Mouse (Mus musculus) hindbrain, embryonic 11.5 days (tissue): ENCODE results near the gene Rsph14. TPM values are rescaled to one million over a fixed set of nuclear protein-coding genes. Genes with fewer than 3 reads are reported as not detected.
"Not testable (repeated sequence)": the region's sequence is repeated elsewhere in the genome, so short reads cannot be mapped to it uniquely, and the experiment has no call there.

Experiments
- ATAC-seq: fragments of 200-750 bp; cut with Nextera tagmentation; 2 replicates; pipeline ENCODE4 v1.8.0; 2017; ENCODE audit warnings: mild to moderate bottlenecking, moderate TSS enrichment, moderate library complexity; ENCODE audit not compliant: low FRiP score
- DNase-seq: peaks from one replicate; pipeline ENCODE4 v3.0.0-alpha.2; 2015; ENCODE audit warnings: low spot score
- H3K27ac ChIP-seq: fragments of 300-500 bp; sonication (generic); 2 replicates; pipeline ENCODE4 v1.5.1; 2014; ENCODE audit warnings: mild to moderate bottlenecking, low read depth, low read length
- H3K27me3 ChIP-seq: fragments of 300-500 bp; sonication (generic); 2 replicates; pipeline ENCODE4 v1.6.1; 2014; ENCODE audit warnings: mild to moderate bottlenecking, low read length, moderate library complexity, mixed read lengths; ENCODE audit not compliant: control insufficient read depth, insufficient read depth
- H3K36me3 ChIP-seq: fragments of 300-500 bp; sonication (generic); 2 replicates; pipeline ENCODE4 v1.6.1; 2014; ENCODE audit warnings: mild to moderate bottlenecking, low read length, moderate library complexity, mixed read lengths; ENCODE audit not compliant: control insufficient read depth, insufficient read depth
- H3K4me1 ChIP-seq: fragments of 300-500 bp; sonication (generic); replicated peaks from 2 replicates; pipeline ENCODE4 v1.6.1; 2014; ENCODE audit warnings: low read length, mixed read lengths; ENCODE audit not compliant: control insufficient read depth, insufficient read depth
- H3K4me2 ChIP-seq: fragments of 300-500 bp; sonication (generic); replicated peaks from 2 replicates; pipeline ENCODE4 v1.6.1; 2014; ENCODE audit warnings: mild to moderate bottlenecking, low read depth, low read length
- H3K4me3 ChIP-seq: fragments of 300-500 bp; sonication (generic); 2 replicates; pipeline ENCODE4 v1.5.1; 2014; ENCODE audit warnings: low read depth, low read length
- H3K9ac ChIP-seq: fragments of 300-500 bp; sonication (generic); 2 replicates; pipeline ENCODE4 v1.6.1; 2014; ENCODE audit warnings: low read depth, low read length
- H3K9me3 ChIP-seq: fragments of 300-500 bp; sonication (generic); 2 replicates; pipeline ENCODE4 v1.6.1; 2016; ENCODE audit warnings: low read length; ENCODE audit not compliant: control insufficient read depth
- WGBS: fragments of 180-500 bp; shearing (Covaris S2); extraction: QIAGEN DNeasy Blood & Tissue Kit; methylation state at CpG from one replicate; pipeline ENCODE4 v1.1.7; 2014; 5-methylcytosine and 5-hydroxymethylcytosine counted together
- polyA plus RNA-seq: library from polyadenylated mRNA; unstranded; fragments of >200 nt; fragmentation: Nextera tagmentation; extraction: Ambion mirVana; gene quantifications from 2 replicates; pipeline ENCODE4 v1.2.1, GENCODE M21; 2014

Rsph14 gene
- polyA plus RNA-seq, 1 experiment from 2014 or later, result 0.15 TPM

DNA sequence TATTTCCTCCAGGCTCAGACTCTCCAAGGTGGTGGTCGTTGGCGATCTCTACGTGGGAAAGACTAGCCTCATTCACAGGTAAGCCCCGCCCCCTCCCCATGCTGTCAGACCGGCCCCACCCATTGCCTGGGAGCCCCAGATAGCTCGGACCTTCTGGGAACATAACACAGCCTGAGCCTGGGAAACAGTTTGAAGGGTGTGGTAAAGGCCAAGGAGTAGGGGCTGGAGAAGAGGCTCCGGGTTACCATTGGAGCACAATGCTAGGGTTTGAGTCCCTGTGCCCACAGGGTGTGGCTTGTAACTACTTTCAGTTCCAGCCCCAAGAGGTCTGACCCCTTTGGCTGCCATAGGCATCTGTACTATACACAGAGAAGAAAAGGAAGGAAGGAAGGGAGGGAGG is 12.1 kb upstream of the Rsph14 start:
- H3K4me3 ChIP-seq, result no peak overlapping the region
- H3K9ac ChIP-seq, result no peak overlapping the region
- no peak for DNase-seq
- H3K4me2 ChIP-seq, result no peak overlapping the region
- no peaks in the 10 kb centered on the region for H3K9me3 ChIP-seq
- no peaks in the 10 kb centered on the region for H3K27me3 ChIP-seq
- no peaks in the 10 kb centered on the region for H3K36me3 ChIP-seq
- H3K4me1 ChIP-seq, result no peaks in the 10 kb centered on the region
- 34% methylated on average over 7 of the region's 7 CpGs for WGBS
- no peak for ATAC-seq
- H3K27ac ChIP-seq, result no peak overlapping the region

DNA sequence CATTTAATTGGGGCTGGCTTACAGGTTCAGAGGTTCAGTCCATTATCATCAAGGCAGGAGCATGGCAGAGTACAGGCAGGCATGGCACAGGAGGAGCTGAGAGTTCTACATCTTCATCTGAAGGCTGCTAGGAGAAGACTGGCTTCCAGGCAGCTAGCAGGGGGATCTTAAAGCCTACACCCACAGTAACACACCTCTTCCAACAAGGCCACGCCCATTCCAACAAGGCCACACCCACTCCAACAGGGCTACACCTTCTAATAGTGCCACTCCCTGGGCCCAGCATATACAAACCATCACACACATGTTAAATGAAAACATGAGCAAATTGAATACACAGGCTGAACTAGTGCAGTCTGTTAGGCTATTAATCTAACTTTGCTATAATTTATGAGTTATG is 9.7 kb upstream of the Rsph14 start:
- 17% methylated on average over 1 of the region's 1 CpGs for whole genome bisulfite sequencing
- not testable (repeated sequence) for DNase-seq

DNA sequence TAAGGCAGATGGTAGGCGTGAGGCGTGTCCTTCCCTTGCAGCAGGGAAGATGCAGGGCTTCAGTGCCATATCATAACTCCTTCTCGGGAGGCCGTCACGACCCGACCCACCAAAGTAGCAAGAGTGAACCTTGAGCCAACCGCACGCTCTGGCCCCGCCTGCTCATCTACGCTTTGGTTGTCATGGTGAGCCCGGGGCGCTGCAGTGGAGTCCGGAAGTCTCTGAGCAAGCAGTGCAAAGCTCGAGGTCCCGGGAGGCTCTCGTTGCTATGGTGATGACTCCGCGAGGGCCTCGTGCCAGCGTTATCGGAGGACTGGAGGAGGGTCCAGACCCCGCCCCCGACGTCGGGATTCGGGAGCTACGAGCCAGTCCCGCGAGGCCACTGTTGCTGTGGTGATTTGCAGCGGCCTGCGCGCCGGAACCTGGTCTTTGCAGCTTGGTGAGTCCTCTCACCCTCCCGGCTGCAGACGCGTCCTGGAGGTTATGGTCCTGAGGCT is 4.5 kb upstream of the Rsph14 start, which contains the start of gene Rab36:
Gene Rab36 (plus strand): TSS at position 176 of the 497 bp plus-strand sequence.
- Histone ChIP-seq H3K9ac (peak within 1 kb of the TSS; percentile 51), H3K27me3 (no peaks in the 10 kb centered on the region), H3K36me3 (no peaks in the 10 kb centered on the region), H3K27ac (peak within 1 kb of the TSS; percentile 86), H3K4me1 (peaks cover 6% of the 10 kb centered on the region; the same call in 1 of the 2 replicates), H3K4me2 (peak within 1 kb of the TSS; percentile 52), H3K9me3 (no peaks in the 10 kb centered on the region), H3K4me3 (peak within 1 kb of the TSS; percentile 35)
- DNase-seq, result peak; percentile 100
- under 1% methylated on average over 36 of the region's 36 CpGs for WGBS
- ATAC-seq, result peak; percentile 96

More for the DNA sequence above, 9.7 kb upstream of the Rsph14 start:
- H3K4me3 ChIP-seq, H3K9me3 ChIP-seq, H3K27me3 ChIP-seq, H3K4me1 ChIP-seq, ATAC-seq, H3K9ac ChIP-seq, H3K36me3 ChIP-seq, H3K27ac ChIP-seq, H3K4me2 ChIP-seq: not testable (repeated sequence)

DNA sequence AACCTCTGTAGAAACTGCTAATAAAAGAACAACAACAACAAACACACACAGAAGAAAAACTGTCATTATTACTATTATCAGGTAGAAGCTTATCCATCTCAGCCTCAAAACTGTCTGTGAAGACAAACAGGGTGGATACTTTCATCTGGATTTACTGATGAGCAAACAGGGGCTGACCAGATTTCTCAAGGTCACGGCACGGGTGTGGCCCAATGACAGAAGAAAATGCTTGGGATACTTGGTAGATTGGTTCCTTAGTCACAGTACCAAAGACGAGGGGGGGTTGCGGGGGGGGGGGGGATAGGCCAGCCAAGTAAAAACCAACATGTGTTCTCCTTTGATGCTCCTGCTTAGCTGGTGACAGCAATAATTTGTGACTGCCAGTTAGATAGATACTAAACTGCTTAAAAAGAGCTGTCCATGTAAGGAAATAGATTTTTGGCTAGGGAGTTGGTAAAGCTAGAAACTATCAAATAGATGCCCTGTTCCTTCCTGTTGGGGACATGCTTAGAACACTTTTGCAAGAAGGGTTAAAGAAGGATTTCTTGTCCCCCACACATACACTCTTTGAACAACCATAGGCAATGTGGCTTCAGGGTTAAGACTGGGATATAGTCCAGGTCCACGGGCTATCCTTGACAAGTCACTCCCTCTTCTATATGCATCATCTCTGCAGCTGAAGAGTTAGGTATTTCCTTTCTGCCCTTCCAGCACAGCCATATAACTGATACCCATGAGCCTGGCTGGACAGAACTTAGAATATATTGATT is 856 bp downstream of the Rsph14 start:
- no peak overlapping the region for H3K4me3 ChIP-seq
- no peak overlapping the region for H3K27ac ChIP-seq
- no peaks in the 10 kb centered on the region for H3K4me1 ChIP-seq
- ATAC-seq (no peak), DNase-seq (no peak)
- WGBS, result 73% methylated on average over 4 of the region's 5 CpGs
- no peaks in the 10 kb centered on the region for H3K36me3 ChIP-seq
- H3K4me2 ChIP-seq, result no peak overlapping the region
- no peak overlapping the region for H3K9ac ChIP-seq
- H3K9me3 ChIP-seq, result no peaks in the 10 kb centered on the region
- no peaks in the 10 kb centered on the region for H3K27me3 ChIP-seq

DNA sequence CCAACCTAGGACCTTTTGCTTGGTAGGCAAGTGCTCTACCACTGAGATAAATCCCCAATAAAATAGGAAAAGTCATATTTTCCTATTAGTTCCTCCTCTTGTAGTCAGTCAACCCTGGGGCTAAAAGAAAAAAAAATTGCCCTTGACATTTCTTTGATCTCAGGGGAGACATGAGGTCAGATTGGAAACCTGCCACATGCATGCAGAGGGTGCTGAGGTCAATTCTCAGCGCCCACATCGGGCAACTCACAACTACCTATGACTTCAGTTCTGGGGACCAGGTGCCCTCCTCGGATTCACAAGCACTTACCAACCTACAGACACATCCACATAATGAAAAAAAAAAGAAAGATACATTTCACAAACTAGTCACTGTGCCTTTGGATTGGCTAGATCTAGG is 2.2 kb downstream of the Rsph14 start:
- no peaks in the 10 kb centered on the region for H3K27me3 ChIP-seq
- DNase-seq (no peak), ATAC-seq (no peak)
- no peak overlapping the region for H3K4me2 ChIP-seq
- WGBS, result 87% methylated on average over 3 of the region's 3 CpGs
- no peak overlapping the region for H3K27ac ChIP-seq
- no peaks in the 10 kb centered on the region for H3K9me3 ChIP-seq
- H3K4me3 ChIP-seq, result no peak overlapping the region
- H3K4me1 ChIP-seq, result no peaks in the 10 kb centered on the region
- no peak overlapping the region for H3K9ac ChIP-seq
- no peaks in the 10 kb centered on the region for H3K36me3 ChIP-seq

DNA sequence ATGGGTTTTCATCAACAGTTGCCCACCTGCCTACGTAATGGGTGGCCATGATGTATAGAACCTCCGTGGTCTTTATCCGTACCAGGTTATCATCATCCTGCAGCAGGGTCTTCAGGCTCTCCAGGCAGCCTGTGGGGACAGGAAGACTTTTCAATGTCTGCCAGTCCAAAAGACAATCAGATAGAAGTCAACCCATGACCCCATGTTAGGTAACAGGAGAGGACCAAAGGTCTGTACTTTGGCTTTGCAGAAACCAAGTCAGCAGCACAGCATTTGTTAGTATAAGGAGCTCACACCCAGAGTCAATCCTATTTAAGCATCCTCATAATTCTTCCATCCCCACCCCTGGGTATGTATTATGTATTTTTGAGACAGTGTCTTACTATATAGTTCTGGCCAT is 2.7 kb downstream of the Rsph14 start:
- 96% methylated on average over 3 of the region's 3 CpGs for WGBS
- H3K9ac ChIP-seq, result no peak overlapping the region
- no peak overlapping the region for H3K4me2 ChIP-seq
- ATAC-seq, result no peak
- H3K27me3 ChIP-seq, result no peaks in the 10 kb centered on the region
- H3K36me3 ChIP-seq, result no peaks in the 10 kb centered on the region
- H3K4me1 ChIP-seq, result no peaks in the 10 kb centered on the region
- no peak overlapping the region for H3K27ac ChIP-seq
- H3K4me3 ChIP-seq, result no peak overlapping the region
- DNase-seq, result no peak
- no peaks in the 10 kb centered on the region for H3K9me3 ChIP-seq

DNA sequence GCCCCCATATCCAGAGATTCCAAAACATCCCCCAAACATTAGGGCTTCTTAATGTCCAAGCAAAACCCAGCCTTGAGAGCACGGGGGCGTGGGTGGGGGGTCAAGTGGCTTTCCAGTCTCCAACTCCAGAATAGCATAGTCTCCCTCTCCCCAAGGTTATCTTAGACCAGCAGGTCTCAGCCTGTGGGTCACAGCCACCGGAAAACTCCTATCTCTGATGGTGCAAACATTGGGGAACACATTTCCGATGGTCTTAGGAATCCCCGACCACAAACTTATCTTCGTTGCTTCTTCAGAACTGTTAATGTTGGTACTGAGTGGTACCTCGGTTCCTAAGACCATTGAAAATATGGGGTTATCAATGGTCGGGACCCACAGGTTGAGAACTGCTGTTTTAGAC is 3.6 kb downstream of the Rsph14 start:
- H3K4me3 ChIP-seq, result no peak overlapping the region
- WGBS, result 86% methylated on average over 8 of the region's 8 CpGs
- no peaks in the 10 kb centered on the region for H3K9me3 ChIP-seq
- no peak overlapping the region for H3K9ac ChIP-seq
- ATAC-seq (no peak), DNase-seq (no peak)
- no peak overlapping the region for H3K4me2 ChIP-seq
- no peaks in the 10 kb centered on the region for H3K4me1 ChIP-seq
- no peaks in the 10 kb centered on the region for H3K27me3 ChIP-seq
- no peak overlapping the region for H3K27ac ChIP-seq
- H3K36me3 ChIP-seq, result no peaks in the 10 kb centered on the region

DNA sequence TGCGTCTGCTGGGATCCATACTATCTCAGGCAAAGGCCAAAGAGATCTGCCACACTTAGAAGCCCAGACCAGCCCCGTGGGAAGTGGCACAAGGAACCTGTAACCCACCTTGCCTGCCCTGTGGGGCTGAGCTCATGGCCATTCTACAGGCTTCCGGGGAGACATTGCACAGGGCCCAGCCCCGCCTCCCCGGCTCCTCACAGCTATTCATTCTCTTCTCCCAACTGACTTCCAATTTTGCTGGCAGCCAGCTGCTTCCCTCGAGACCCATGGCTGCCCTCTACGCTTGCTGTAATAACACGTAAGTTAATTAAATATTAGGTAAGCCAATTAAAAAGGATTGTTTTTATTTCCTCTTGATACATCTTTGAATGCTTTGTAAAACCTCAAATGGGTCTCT is 5.9 kb downstream of the Rsph14 start:
- ATAC-seq, result no peak
- H3K27ac ChIP-seq, result no peak overlapping the region

DNA sequence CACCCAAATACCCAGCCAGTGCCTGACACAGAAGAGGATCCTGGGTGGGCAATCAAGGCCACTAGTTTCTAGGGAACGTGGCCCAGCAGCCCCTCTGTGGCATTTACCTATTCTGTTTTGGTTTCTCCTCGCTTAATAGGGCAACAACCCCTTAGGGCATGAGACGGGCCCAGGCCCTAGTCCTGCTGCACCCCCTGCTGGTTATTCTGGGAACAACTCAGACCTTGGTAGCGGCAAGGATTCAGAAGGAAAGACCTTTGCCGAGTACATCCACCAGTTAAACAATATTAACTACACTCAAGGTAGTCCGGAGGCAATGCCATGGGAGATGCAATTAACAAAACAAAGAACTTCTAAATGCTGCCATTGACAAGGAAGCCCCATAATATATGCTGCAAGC is 11.2 kb downstream of the Rsph14 start:
- no peaks in the 10 kb centered on the region for H3K9me3 ChIP-seq
- H3K4me2 ChIP-seq, result no peak overlapping the region
- no peak overlapping the region for H3K9ac ChIP-seq
- H3K27ac ChIP-seq, result no peak overlapping the region
- peak; percentile 86 for DNase-seq
- no peak overlapping the region for H3K4me3 ChIP-seq
- WGBS, result 19% methylated on average over 6 of the region's 6 CpGs
- H3K4me1 ChIP-seq, result no peaks in the 10 kb centered on the region
- no peaks in the 10 kb centered on the region for H3K27me3 ChIP-seq
- ATAC-seq, result peak; percentile 54; the same call in 1 of the 2 replicates
- H3K36me3 ChIP-seq, result no peaks in the 10 kb centered on the region

More for the DNA sequence above, 5.9 kb downstream of the Rsph14 start:
- H3K4me2 ChIP-seq, result no peak overlapping the region
- no peaks in the 10 kb centered on the region for H3K4me1 ChIP-seq
- no peak for DNase-seq
- H3K36me3 ChIP-seq, result no peaks in the 10 kb centered on the region
- no peak overlapping the region for H3K9ac ChIP-seq
- H3K4me3 ChIP-seq, result no peak overlapping the region
- H3K9me3 ChIP-seq, result no peaks in the 10 kb centered on the region
- 66% methylated on average over 8 of the region's 8 CpGs for WGBS
- H3K27me3 ChIP-seq, result no peaks in the 10 kb centered on the region
